Mouse (Mus musculus): ENCODE measurements around the gene Dnaic2.

The Dnaic2 gene

GRCm38 (mm10) chr11:114801906-114802305, 74.7 kb downstream of the Dnaic2 start:
- DNase-seq, result peak; percentile 51

- peak; percentile 59 for DNase-seq
Observed at GRCm38 (mm10) chr11:114802540-114803267, 75.5 kb downstream of the Dnaic2 start.

- DNase-seq, result peak; percentile 57
Observed at GRCm38 (mm10) chr11:114803990-114804389, 76.8 kb downstream of the Dnaic2 start.

- no peak for DNase-seq
Observed at GRCm38 (mm10) chr11:114807025-114807424, 79.8 kb downstream of the Dnaic2 start.

All from cerebellum, adult 9-11 months (tissue).